Mouse (Mus musculus): ENCODE data around the gene Asap2. TPM values are rescaled to one million over a fixed set of nuclear protein-coding genes. Genes with fewer than 3 reads are reported as not detected.

Gene Asap2
- polyA plus RNA-seq, 2 experiments, result 9.2 to 20.1 TPM

DNA sequence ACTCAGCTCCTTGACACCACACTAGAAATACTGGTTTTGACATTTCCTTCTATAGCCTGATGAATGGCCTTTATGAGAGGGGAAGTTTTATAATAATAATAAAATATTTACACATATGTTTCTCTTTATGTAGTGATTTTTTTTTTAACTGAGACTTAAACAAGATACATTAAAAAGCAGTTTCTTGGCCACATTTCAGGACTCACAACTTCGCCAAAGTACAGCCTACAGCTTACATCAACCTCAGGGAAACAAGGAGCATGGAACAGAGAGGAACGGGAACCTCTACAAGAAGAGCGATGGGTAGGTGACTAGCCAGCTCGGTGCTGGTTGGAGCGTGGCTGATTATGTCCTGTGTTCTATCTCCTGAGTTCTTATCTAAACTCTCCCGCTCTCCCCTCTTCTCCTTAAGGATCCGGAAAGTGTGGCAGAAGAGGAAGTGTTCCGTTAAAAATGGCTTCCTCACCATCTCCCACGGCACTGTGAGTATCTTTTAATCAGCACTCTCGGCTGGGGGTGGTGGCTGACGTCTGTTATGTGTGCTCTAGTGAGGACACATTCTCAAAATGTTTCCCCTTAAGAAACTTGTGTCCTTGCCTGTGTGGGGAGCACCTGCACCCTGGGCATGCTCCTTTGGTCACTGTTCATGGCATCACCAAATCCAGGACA is 227.7 kb downstream of the Asap2 start:
- H3K9me3 ChIP-seq (ENCODE audit: control insufficient read depth, low read length), result no peaks in the 10 kb centered on the region
- no peak overlapping the region for H3K4me3 ChIP-seq (replicated peaks; ENCODE audit: low read length)
- H3K9ac ChIP-seq (ENCODE audit: low read depth, low read length, severe bottlenecking), result no peak overlapping the region
- H3K4me1 ChIP-seq (ENCODE audit: control insufficient read depth, insufficient read depth, low read length), result no peaks in the 10 kb centered on the region
- ATAC-seq (ENCODE audit: low FRiP score, low read depth), result no peak
- peaks cover 31% of the 10 kb centered on the region for H3K36me3 ChIP-seq (ENCODE audit: control insufficient read depth, insufficient read depth, low read length)
- no peak overlapping the region for H3K4me2 ChIP-seq (replicated peaks; ENCODE audit: low read depth, low read length, severe bottlenecking)
- WGBS, result 70% methylated on average over 11 of the region's 11 CpGs
- DNase-seq (ENCODE audit: low spot score), result no peak
- TF ChIP-seq POLR2A (IDR thresholded peaks at IDR 0.05; ENCODE audit: borderline replicate concordance, extremely low read depth, insufficient read depth, insufficient read length), result no peak
- no peaks in the 10 kb centered on the region for H3K27me3 ChIP-seq (ENCODE audit: control insufficient read depth, insufficient read depth, low read length)
- no peak overlapping the region for H3K27ac ChIP-seq (replicated peaks; ENCODE audit: low read depth, low read length)

- DNase-seq (ENCODE audit: low spot score) (no peak), ATAC-seq (ENCODE audit: low FRiP score, low read depth) (no peak)
- H3K4me1 ChIP-seq (ENCODE audit: control insufficient read depth, insufficient read depth, low read length), result no peaks in the 10 kb centered on the region
- no peak overlapping the region for H3K4me2 ChIP-seq (replicated peaks; ENCODE audit: low read depth, low read length, severe bottlenecking)
- WGBS, result 52% methylated on average over 1 of the region's 1 CpGs
- no peaks in the 10 kb centered on the region for H3K27me3 ChIP-seq (ENCODE audit: control insufficient read depth, insufficient read depth, low read length)
- H3K27ac ChIP-seq (replicated peaks; ENCODE audit: low read depth, low read length), result no peak overlapping the region
- H3K36me3 ChIP-seq (ENCODE audit: control insufficient read depth, insufficient read depth, low read length), result peaks cover 28% of the 10 kb centered on the region
- H3K9me3 ChIP-seq (ENCODE audit: control insufficient read depth, low read length), result no peaks in the 10 kb centered on the region
- H3K9ac ChIP-seq (ENCODE audit: low read depth, low read length, severe bottlenecking), result no peak overlapping the region
- H3K4me3 ChIP-seq (replicated peaks; ENCODE audit: low read length), result no peak overlapping the region
- no peak for TF ChIP-seq POLR2A (IDR thresholded peaks at IDR 0.05; ENCODE audit: borderline replicate concordance, extremely low read depth, insufficient read depth, insufficient read length)
Measured at GRCm38 (mm10) chr12:21220596-21220995, 230.3 kb downstream of the Asap2 start.

DNA sequence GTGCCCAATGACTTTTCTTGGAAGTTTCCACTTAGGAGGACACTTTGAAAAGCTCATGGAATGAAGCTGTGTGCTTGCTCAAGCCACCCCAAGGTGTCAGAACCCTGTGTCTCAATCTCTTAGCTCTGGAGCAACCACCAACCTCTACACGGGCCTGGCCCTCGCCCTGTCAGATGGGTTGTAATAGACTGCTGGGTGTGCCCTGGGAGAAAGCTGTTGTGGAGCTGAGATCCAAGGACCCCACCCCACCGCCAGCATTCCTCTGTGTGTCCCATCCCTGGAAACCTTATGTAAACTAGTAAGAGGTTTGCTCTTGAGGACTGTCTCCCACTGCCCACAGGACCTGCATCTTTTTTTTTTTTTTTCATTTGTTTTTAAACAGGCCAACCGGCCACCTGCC is 233.7 kb downstream of the Asap2 start:
- TF ChIP-seq POLR2A (IDR thresholded peaks at IDR 0.05; ENCODE audit: borderline replicate concordance, extremely low read depth, insufficient read depth, insufficient read length), result no peak
- Histone ChIP-seq H3K27ac (replicated peaks; ENCODE audit: low read depth, low read length) (no peak overlapping the region), H3K36me3 (ENCODE audit: control insufficient read depth, insufficient read depth, low read length) (peaks cover 16% of the 10 kb centered on the region), H3K9me3 (ENCODE audit: control insufficient read depth, low read length) (no peaks in the 10 kb centered on the region), H3K27me3 (ENCODE audit: control insufficient read depth, insufficient read depth, low read length) (no peaks in the 10 kb centered on the region), H3K9ac (ENCODE audit: low read depth, low read length, severe bottlenecking) (no peak overlapping the region), H3K4me3 (replicated peaks; ENCODE audit: low read length) (no peak overlapping the region), H3K4me2 (replicated peaks; ENCODE audit: low read depth, low read length, severe bottlenecking) (no peak overlapping the region), H3K4me1 (ENCODE audit: control insufficient read depth, insufficient read depth, low read length) (0 out of 2 replicates have a peak, but pooled peaks cover 2% of the 10 kb centered on the region)
- no peak for DNase-seq (ENCODE audit: low spot score)
- ATAC-seq (ENCODE audit: low FRiP score, low read depth), result no peak
- 81% methylated on average over 4 of the region's 4 CpGs for WGBS

DNA sequence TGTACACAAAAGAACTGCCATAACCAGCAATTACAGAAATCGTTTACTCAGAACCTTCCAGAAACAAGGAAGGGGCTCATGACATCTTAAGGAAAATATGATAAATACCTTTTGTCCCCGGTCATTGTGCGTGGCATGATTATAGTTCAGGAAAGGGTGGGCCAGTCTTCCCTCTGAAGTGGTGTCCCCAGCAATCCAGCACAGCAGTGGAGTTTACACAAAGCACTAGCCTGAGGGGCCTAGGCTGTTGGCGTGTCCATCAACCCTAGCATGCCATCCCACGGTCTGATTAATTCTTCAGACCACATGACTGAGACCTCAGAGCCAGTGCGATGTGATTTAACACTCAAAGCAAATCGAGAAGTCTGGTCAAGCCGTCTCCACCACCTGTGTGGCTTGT is 235.1 kb downstream of the Asap2 start:
- DNase-seq (ENCODE audit: low spot score) (no peak), ATAC-seq (ENCODE audit: low FRiP score, low read depth) (no peak)
- Histone ChIP-seq H3K27ac (replicated peaks; ENCODE audit: low read depth, low read length) (no peak overlapping the region), H3K27me3 (ENCODE audit: control insufficient read depth, insufficient read depth, low read length) (no peaks in the 10 kb centered on the region), H3K4me1 (ENCODE audit: control insufficient read depth, insufficient read depth, low read length) (0 out of 2 replicates have a peak, but pooled peaks cover 2% of the 10 kb centered on the region), H3K9me3 (ENCODE audit: control insufficient read depth, low read length) (no peaks in the 10 kb centered on the region), H3K4me3 (replicated peaks; ENCODE audit: low read length) (no peak overlapping the region), H3K36me3 (ENCODE audit: control insufficient read depth, insufficient read depth, low read length) (peaks cover 15% of the 10 kb centered on the region), H3K9ac (ENCODE audit: low read depth, low read length, severe bottlenecking) (no peak overlapping the region), H3K4me2 (replicated peaks; ENCODE audit: low read depth, low read length, severe bottlenecking) (no peak overlapping the region)
- 78% methylated on average over 8 of the region's 8 CpGs for WGBS
- TF ChIP-seq POLR2A (IDR thresholded peaks at IDR 0.05; ENCODE audit: borderline replicate concordance, extremely low read depth, insufficient read depth, insufficient read length), result no peak

GRCm38 (mm10) chr12:21226316-21226715 is 236.1 kb downstream of the Asap2 start:
- Histone ChIP-seq H3K4me2 (replicated peaks; ENCODE audit: low read depth, low read length, severe bottlenecking) (no peak overlapping the region), H3K4me1 (ENCODE audit: control insufficient read depth, insufficient read depth, low read length) (0 out of 2 replicates have a peak, but pooled peaks cover 2% of the 10 kb centered on the region), H3K9me3 (ENCODE audit: control insufficient read depth, low read length) (no peaks in the 10 kb centered on the region), H3K36me3 (ENCODE audit: control insufficient read depth, insufficient read depth, low read length) (peaks cover 20% of the 10 kb centered on the region), H3K27me3 (ENCODE audit: control insufficient read depth, insufficient read depth, low read length) (no peaks in the 10 kb centered on the region), H3K27ac (replicated peaks; ENCODE audit: low read depth, low read length) (no peak overlapping the region), H3K9ac (ENCODE audit: low read depth, low read length, severe bottlenecking) (no peak overlapping the region), H3K4me3 (replicated peaks; ENCODE audit: low read length) (no peak overlapping the region)
- DNase-seq (ENCODE audit: low spot score) (no peak), ATAC-seq (ENCODE audit: low FRiP score, low read depth) (no peak)
- 74% methylated on average over 9 of the region's 9 CpGs for WGBS
- no peak for TF ChIP-seq POLR2A (IDR thresholded peaks at IDR 0.05; ENCODE audit: borderline replicate concordance, extremely low read depth, insufficient read depth, insufficient read length)

All from limb, embryonic 14.5 days (tissue).